In the genomic region with DNA sequence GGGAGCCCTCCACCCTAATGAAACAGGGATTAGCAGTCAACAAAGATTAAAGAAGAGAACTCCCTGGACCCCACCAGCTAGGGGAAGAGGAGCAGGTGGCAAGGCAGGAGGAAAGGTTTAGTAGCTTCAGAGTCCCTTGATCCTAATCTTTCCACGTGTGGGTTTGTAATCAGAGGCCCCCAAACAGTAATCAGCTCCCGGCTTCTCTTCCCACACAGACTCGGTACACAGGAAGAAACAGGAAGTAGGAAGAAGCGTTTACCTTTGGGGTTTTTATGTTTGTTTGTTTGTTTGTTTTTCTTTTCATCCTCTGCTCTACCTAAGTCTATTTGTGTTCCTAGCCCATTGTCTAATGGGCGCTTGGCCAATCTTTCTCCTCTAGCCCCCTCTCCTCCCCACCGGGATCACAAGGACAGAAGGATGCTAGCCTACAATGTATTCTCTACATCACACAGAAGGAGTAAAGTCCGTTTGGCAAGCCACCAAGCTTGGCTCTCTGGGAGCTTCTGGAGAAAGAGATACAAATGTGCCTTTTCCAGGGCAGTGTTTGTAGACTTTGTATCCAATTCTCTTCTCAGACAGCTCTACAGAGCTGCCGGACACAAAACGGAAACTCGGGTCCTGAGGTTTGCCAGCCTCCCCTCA, we compare ENCODE assay signal across 10 mouse cellular contexts.
DNase-seq lines count a peak whose midpoint lies in the region; ATAC-seq lines count a peak whose summit lies in the region.
"Had no signal": no experiment of that assay in that cellular context is flagged by ENCODE, and none has a peak within 500 bp of the region (broad histone marks: within the 10 kb centered on the region; RNA-seq: fewer than 3 reads in every experiment).

No protein-coding gene starts in this region.

- no peaks in the 10 kb centered on the region for H3K27me3 ChIP-seq in heart, embryonic 13.5 days (replicated peaks)
- no peaks in the 10 kb centered on the region for H3K27me3 ChIP-seq in heart, embryonic 11.5 days (ENCODE audit: control insufficient read depth, insufficient read depth, low read length)
- H3K27me3 ChIP-seq in stomach, embryonic 15.5 days (replicated peaks): no peaks in the 10 kb centered on the region

- peak; percentile 21 for DNase-seq in ovary, postnatal 10 days (ENCODE audit: low spot score)
- DNase-seq in ovary, postnatal 14 days (ENCODE audit: low spot score): no peak
- DNase-seq in kidney, adult 8-10 months: peak; percentile 82 to 88
- no peak for DNase-seq in layer of hippocampus, postnatal 36 days
- DNase-seq: adrenal gland, postnatal 25 days; thymus, adult 18-20 months had no signal

- peaks cover 20% of the 10 kb centered on the region for H3K4me1 ChIP-seq in heart, embryonic 13.5 days
- peaks cover 14% of the 10 kb centered on the region for H3K4me1 ChIP-seq in heart, embryonic 11.5 days (ENCODE audit: control insufficient read depth, insufficient read depth, low read length)
- peaks cover 10% of the 10 kb centered on the region for H3K4me1 ChIP-seq in stomach, embryonic 15.5 days

- no peak overlapping the region for H3K4me3 ChIP-seq in heart, embryonic 13.5 days
- no peak overlapping the region for H3K4me3 ChIP-seq in heart, embryonic 11.5 days (ENCODE audit: low read depth, low read length)
- H3K4me3 ChIP-seq in stomach, embryonic 15.5 days (replicated peaks): no peak overlapping the region

- WGBS in heart, embryonic 13.5 days: 59% methylated on average over 10 of the region's 10 CpGs
- WGBS in heart, embryonic 11.5 days (ENCODE audit: insufficient replicate concordance): 67% methylated on average over 10 of the region's 10 CpGs
- WGBS in stomach, embryonic 15.5 days: 37% methylated on average over 10 of the region's 10 CpGs

- H3K9ac ChIP-seq in heart, embryonic 13.5 days: no peak overlapping the region
- no peak overlapping the region for H3K9ac ChIP-seq in heart, embryonic 11.5 days (ENCODE audit: low read depth, low read length)
- no peak overlapping the region for H3K9ac ChIP-seq in stomach, embryonic 15.5 days

- no peaks in the 10 kb centered on the region for H3K36me3 ChIP-seq in heart, embryonic 13.5 days
- no peaks in the 10 kb centered on the region for H3K36me3 ChIP-seq in heart, embryonic 11.5 days (ENCODE audit: control insufficient read depth, insufficient read depth, low read length)
- H3K36me3 ChIP-seq in stomach, embryonic 15.5 days: no peaks in the 10 kb centered on the region

- H3K4me2 ChIP-seq in heart, embryonic 13.5 days: peak overlapping the region; percentile 7; the same call in 1 of the 2 replicates
- H3K4me2 ChIP-seq in heart, embryonic 11.5 days: no peak overlapping the region
- no peak overlapping the region for H3K4me2 ChIP-seq in stomach, embryonic 15.5 days

- no peak for ATAC-seq in heart, embryonic 13.5 days (ENCODE audit: extremely low read depth, insufficient number of reproducible peaks, low FRiP score, low TSS enrichment)
- no peak for ATAC-seq in heart, embryonic 11.5 days (replicated peaks; ENCODE audit: insufficient number of reproducible peaks, low FRiP score, low TSS enrichment)
- no peak for ATAC-seq in stomach, embryonic 15.5 days (ENCODE audit: insufficient read depth, low FRiP score, low read depth)
- ATAC-seq in inflammation-experienced regulatory T-cells, adult 6 months: no peak

- H3K27ac ChIP-seq in heart, embryonic 13.5 days (replicated peaks): peak overlapping the region; percentile 64
- no peak overlapping the region for H3K27ac ChIP-seq in heart, embryonic 11.5 days (ENCODE audit: low read depth, low read length)
- peak overlapping the region; percentile 55 for H3K27ac ChIP-seq in stomach, embryonic 15.5 days

- H3K9me3 ChIP-seq in heart, embryonic 13.5 days: no peaks in the 10 kb centered on the region
- H3K9me3 ChIP-seq in heart, embryonic 11.5 days (replicated peaks; ENCODE audit: control insufficient read depth, low read length): no peaks in the 10 kb centered on the region
- no peaks in the 10 kb centered on the region for H3K9me3 ChIP-seq in stomach, embryonic 15.5 days

Comparison
In these comparisons a context has a peak if more than half of its experiments do, and no peak if none do; other contexts are left out.
1. DNase-seq: peak in ovary, postnatal 10 days (single experiment) and kidney, adult 8-10 months (2 of 2); none in ovary, postnatal 14 days (single experiment) and layer of hippocampus, postnatal 36 days (0 of 2).